Mouse (Mus musculus): ENCODE data around the gene Dglucy.

Gene Dglucy

GRCm38 (mm10) chr12:100778934-100779865, at the start of gene Dglucy:
TSS of gene Dglucy (plus strand) at chr12:100779057.
- peak; percentile 53 for DNase-seq (ENCODE audit: low read depth, low spot score)

DNA sequence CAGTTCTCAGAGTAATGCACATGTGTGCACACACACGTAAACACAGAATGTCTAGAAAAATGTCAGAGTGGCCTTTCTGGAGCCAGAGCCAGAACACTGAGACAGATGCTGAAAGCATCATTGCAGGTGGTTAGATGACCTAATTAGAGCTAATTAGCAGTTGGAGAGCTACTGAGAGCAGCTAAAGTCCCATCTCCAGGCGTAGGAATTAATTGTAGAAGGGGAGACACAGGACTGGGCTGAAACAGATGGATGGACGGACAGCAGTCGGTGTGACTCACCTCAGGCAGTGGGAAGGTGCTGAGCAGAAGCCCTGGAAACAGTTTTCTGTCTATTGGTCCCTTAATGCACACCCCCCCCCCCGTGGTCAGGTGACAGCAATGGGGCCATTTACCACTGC, 43.7 kb upstream of the Dglucy start:
- DNase-seq (ENCODE audit: low read depth, low spot score) = no peak

- no peak for DNase-seq (ENCODE audit: low read depth, low spot score)
Measured at GRCm38 (mm10) chr12:100735581-100735980, 43.3 kb upstream of the Dglucy start.

DNA sequence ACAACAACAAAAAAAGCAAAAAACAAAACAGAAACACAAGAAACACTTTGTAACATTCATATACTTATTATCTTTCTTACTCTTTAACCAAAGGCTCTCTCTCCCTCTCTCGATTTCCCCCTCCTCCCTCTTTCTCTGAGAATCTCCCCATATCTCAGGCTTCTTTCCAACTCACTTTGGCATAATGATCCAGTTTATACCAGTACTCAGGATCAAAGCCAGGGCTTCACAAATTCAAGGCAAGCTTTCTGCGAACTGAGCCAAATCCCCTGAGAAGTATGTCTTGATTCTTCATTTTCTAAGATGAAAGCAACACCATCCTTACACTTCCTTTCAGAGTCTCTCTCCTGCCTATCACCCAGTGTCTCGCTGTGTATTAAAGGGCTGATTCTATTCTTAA, 40.4 kb upstream of the Dglucy start:
- DNase-seq (ENCODE audit: low read depth, low spot score) = no peak

GRCm38 (mm10) chr12:100739011-100739570, 39.8 kb upstream of the Dglucy start:
- DNase-seq (ENCODE audit: low read depth, low spot score) = no peak

GRCm38 (mm10) chr12:100740313-100740712, 38.5 kb upstream of the Dglucy start:
- no peak for DNase-seq (ENCODE audit: low read depth, low spot score)

DNA sequence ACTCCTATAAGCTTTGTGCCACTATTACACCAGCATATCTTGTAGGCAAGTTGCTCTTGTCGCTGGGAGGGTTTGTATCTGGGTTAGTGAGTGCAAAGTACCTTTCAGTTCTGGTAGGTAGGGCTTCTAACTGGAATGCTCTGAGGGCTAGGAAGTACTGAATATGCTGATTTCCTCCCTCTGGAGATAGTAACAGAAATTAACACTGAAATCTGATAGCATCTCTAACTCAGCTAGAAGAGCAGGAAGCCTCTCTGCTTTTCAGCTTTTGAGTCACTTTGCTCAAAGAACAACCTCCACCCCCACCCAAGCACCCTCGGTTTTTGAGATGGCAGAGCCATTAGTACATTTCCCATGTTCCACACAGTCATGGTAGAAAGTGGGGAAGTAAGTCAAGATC, 36.4 kb upstream of the Dglucy start:
- DNase-seq (ENCODE audit: low read depth, low spot score) = no peak

DNA sequence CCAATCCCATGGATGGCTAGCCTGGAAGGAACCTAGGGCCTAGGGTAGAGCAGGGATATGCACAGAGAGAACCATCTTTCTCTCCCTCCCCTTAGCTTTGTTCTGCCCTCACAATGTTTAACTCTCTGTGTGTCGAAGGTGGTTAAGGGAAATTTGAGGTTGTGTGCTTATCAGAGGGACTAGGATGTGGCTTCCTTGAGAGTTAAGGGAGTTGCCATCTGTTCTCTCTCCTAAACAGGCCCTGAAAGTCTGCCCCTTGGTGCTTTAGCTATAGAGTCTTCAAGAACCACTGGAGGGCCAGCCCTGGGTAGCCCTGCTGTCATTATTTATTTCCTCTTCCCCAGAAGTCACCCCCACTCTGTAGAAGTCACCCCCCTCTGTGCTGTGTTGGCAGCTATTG, 25.9 kb upstream of the Dglucy start:
- no peak for DNase-seq (ENCODE audit: low read depth, low spot score)

DNA sequence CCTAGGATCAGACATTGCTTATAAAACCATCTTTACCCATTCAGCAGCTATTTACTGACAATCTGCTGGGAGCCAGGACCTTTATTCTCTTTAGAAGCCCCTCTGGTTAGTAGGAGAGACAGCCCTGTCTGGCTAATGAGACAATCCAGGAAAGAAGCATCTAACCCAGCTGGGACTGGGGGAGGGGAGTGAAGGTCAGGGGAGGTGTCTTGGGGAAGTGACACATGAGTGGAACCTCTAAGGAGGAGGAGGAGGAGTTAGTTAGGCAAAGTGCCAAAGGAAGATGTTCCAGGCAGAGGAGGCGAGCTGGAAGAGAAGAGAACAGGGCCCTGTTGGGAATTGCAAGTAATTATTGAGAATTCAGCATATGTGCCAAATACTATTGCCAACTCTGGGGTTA, 25.1 kb upstream of the Dglucy start:
- DNase-seq (ENCODE audit: low read depth, low spot score) = no peak

DNA sequence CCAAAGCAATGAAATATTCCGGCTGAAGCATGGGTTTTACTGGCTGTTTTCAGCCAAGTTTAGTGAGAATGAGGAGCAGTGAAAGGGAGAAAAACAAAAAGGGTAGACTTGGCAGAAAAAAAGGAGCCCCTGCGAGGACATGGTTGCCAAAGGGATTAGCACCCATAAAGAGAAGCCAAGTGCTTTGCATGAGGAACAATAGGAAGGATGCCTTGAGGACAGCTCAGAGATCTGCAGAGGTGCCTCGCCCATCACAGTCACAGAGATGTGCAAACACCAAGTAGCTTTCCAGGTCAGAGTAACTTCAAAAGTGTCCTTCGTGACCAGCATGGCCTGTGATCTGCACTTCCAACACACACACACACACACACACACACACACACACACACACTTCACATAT, 21.4 kb upstream of the Dglucy start:
- DNase-seq (ENCODE audit: low read depth, low spot score) = no peak

DNA sequence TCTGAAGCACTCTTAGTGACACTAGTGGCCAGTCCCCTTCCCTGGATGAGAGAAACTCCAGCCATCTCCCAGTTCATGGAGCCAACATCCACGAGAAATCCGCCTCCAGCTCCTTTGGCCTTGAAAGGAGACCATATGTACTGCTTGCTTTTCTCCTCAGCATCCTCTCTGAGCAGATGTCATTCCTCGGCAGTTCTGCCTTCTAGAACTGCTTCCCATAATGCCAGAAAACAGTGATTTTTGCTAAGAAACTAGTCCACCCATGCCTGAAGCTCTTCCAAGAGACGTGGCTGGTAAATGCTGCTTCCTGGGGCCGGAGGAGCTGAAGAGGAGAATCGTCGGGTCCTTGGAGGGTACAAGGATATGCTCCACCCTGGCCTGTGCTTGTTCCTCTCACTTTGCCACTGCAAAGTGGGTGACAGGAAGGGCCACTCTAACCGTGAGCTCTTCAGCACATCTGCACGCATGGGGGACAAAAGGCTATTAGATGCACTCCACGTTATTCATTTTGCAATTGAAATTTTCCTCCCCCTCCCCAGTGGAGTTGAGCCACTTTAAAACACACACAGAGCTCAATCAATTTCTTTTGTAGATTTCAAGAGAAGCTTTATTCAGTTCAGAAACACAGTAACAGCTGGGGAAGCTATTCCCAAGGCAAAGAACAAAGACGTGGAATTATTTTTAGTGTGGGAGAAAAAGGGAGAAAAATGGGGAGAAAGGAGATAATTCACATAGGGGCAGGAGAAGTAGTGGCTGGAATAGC, 16.0 kb upstream of the Dglucy start:
- DNase-seq (ENCODE audit: low read depth, low spot score) = no peak

DNA sequence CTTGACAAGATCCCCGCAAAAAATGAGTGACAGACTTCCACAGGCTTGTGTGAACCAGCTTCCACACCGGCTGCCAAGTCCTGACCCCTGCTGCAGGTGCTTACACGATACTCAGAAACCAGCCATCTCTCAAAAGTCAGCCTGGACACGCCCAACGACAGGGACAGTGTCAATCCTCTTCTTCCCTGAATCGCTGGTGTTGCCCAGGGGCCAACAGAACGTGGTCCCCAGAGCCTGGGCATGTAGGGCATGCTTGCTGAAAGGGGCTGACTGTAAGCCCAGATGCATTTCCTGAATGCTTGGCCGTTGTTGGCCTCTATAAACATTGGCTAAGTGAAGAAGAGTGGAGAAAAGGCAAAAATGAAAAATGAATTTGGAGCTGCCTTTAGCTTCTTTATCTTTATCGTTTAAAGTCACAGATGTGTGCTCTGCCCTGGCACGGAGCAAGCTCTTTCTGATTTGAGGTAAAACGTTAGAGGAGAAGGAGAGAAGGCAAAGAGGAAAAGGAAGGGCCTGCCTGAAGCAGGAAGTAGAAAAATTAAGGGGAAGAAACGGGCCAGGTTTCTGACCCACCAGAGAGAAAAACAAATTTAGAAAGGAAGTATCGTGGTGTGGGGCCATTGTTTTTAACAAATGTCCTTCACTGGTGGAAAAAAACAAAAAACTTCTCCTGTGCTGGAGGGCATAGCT, 14.4 kb upstream of the Dglucy start:
- no peak for DNase-seq (ENCODE audit: low read depth, low spot score)

DNA sequence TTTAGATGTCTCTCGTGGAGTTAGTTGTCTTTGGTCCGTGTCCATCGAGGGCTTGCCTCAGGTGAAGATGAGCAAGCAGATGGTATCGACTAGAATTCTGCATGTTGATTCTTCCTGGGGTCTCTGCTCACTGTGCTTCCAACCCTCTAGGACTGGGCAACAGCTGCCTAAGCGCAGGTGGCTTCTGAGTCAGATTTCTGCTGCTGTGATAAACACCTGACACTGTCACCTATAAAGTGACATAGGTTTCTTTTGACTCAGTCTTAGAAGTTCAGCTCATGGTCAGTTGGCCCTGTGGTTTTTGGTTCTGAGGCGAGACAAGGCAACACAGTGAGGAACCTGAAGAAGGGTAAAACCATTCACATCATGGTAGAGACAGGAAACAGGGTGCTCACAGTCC, 9.0 kb upstream of the Dglucy start:
- no peak for DNase-seq (ENCODE audit: low read depth, low spot score)

GRCm38 (mm10) chr12:100770765-100771164, 8.1 kb upstream of the Dglucy start:
- no peak for DNase-seq (ENCODE audit: low read depth, low spot score)

GRCm38 (mm10) chr12:100772230-100772984, 6.5 kb upstream of the Dglucy start:
- DNase-seq (ENCODE audit: low read depth, low spot score) = no peak

DNA sequence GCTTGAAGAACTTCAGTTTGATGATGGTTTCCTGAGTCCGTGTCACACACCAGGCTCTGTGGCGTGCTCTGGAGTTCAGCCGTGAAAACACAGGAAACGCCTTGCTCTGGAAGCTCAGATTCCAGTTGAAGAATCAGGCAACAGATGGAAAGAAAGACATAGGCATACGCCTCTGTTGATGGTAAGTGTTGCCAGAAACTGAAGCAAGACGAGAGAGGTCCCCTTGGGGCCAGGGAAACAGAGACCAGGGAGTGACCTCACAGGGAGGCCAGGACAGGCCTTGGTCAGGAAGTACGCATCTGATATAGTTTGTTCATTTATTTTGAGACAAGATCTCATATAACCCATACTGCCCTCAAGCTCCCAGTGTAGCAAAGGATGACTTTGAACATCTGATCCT, 4.1 kb upstream of the Dglucy start:
- no peak for DNase-seq (ENCODE audit: low read depth, low spot score)

DNA sequence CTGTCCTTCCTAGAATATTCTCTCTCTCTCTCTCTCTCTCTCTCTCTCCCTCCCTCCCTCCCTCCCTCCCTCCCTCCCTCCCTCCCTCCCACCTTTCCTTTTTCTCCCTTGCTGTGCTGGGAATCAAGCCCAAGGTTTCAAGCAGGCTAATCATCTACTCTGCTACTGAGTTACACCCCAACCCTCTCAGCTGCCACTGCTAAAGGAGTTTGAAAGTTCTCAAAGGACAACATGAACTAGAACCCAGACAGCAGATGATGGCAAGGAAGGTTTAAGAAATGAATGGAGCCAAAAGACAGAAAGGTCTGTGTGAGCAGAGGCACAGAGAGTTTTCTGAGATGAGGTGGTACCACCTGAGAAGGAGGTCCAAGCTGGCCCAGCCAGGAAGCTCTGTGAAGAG, 3.6 kb upstream of the Dglucy start:
- DNase-seq (ENCODE audit: low read depth, low spot score) = no peak

DNA sequence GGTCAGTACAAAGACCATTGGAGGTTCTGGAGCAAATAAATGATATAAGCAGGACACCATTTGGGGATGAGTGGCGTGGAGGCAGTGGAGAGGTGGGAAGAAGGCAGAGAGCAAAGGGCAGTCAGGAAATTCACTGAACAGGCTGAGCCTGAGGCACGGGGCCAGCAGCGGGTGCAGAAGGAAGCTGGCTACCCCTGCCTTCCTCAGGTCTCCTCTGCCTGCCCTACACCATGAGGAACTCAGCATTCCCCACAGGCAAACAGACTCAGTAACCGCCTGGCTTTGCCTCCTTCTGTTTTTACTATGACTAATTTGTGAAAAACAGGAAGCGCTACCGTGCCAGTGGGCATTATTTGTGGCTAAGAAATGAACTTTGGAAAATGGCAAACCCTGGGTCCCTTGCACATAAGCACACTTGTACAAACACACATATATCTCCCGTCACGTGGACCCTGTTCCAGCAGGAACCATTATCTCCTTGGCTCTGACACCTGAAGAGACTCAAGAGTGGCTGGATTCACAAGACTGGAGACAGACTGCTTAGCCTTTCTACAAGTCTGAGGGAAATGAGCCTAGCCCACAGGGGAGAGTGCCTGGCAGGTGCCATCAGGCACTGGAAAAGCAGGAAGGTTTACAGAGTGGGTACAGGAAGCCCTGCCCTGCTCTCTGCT, 2.8 kb upstream of the Dglucy start:
- DNase-seq (ENCODE audit: low read depth, low spot score) = no peak

GRCm38 (mm10) chr12:100776991-100777390, 1.9 kb upstream of the Dglucy start:
- DNase-seq (ENCODE audit: low read depth, low spot score) = no peak

DNA sequence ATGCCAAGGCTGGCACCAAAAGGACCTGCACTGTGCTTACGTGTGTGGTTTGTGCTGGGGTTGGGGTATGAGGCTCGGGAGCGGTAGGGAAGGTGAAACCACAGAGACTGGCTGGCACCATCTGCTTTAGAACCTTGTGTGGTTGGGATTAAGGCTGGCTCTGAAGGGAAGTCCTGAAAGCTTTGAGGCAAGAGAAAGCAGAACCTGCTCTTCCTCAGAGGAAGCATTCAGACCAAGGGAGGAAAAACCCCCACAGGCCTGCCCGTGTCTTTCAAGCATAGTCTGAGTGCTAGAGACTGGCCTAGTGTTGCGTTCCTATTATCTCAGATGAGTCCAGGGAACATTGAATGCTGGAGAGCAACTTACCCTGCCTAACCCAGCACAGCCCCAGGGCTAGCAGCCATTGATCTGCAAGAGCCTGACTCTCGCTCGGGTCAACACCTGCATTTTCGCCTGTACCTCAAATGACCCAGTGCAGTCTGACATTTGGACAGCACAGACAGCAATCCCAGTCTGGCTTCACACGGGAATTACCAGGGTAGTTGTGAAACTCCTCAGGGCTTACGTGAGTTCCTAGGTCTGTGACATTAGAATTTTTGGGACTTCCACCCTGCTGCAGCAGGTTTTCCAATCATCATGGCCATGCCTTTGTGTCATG, 452 bp upstream of the Dglucy start:
- DNase-seq (ENCODE audit: low read depth, low spot score) = no peak

Data from retina, postnatal 7 days (tissue).